Mouse (Mus musculus) kidney, adult 2 months (tissue): ENCODE data around the gene Sh3gl1. TPM values are rescaled to one million over a fixed set of nuclear protein-coding genes. Genes with fewer than 3 reads are reported as not detected.

Experiments used
- DNase-seq: peaks from one replicate; pipeline ENCODE4 v3.0.0; 2021
- H3K27ac ChIP-seq: fragments of 200-500 bp; 2 replicates; pipeline ENCODE4 v1.5.1; 2012; ENCODE audit warnings: low read depth, low read length, control low read depth, inconsistent platforms; ENCODE audit not compliant: insufficient read depth
- H3K27me3 ChIP-seq: fragments of 200-500 bp; replicated peaks from 2 replicates; pipeline ENCODE4 v1.6.1; 2012; ENCODE audit warnings: mild to moderate bottlenecking, moderate library complexity, low read length, inconsistent platforms; ENCODE audit not compliant: control insufficient read depth, insufficient read depth
- H3K36me3 ChIP-seq: fragments of 200-500 bp; 2 replicates; pipeline ENCODE4 v1.6.1; 2012; ENCODE audit warnings: mild to moderate bottlenecking, moderate library complexity, low read length, inconsistent platforms; ENCODE audit not compliant: control insufficient read depth, insufficient read depth
- H3K4me1 ChIP-seq: fragments of 200-500 bp; 2 replicates; pipeline ENCODE4 v1.6.1; 2011; ENCODE audit warnings: low read length; ENCODE audit not compliant: control insufficient read depth, insufficient read depth
- H3K4me3 ChIP-seq: fragments of 200-500 bp; 2 replicates; pipeline ENCODE4 v1.5.1; 2011; ENCODE audit warnings: mild to moderate bottlenecking, low read depth, low read length, control low read depth; ENCODE audit not compliant: insufficient read depth
- CTCF ChIP-seq: fragments of 200-500 bp; conservative IDR thresholded peaks from 2 replicates; pipeline ENCODE4 v1.5.1; 2011; ENCODE audit warnings: low read depth, mild to moderate bottlenecking, control low read depth, low read length, moderate library complexity, mixed read lengths; ENCODE audit not compliant: insufficient read depth, insufficient read length
- POLR2A ChIP-seq: fragments of 200-500 bp; IDR thresholded peaks from one replicate; pipeline ENCODE4 v1.6.1; 2011; ENCODE audit warnings: low read depth, low read length, control low read depth
- WGBS: fragments of 180-500 bp; shearing (Covaris S2); methylation state at CpG from one replicate; pipeline ENCODE4 v1.1.7; 2018; 5-methylcytosine and 5-hydroxymethylcytosine counted together
- polyA plus RNA-seq: library from polyadenylated mRNA; depleted of rRNA; stranded (reverse); fragments of >200 nt; gene quantifications from 2 replicates; pipeline ENCODE4 v1.2.3, GENCODE M21; 2012

Sh3gl1 gene
- polyA plus RNA-seq, 1 experiment: 48.7 TPM

DNA sequence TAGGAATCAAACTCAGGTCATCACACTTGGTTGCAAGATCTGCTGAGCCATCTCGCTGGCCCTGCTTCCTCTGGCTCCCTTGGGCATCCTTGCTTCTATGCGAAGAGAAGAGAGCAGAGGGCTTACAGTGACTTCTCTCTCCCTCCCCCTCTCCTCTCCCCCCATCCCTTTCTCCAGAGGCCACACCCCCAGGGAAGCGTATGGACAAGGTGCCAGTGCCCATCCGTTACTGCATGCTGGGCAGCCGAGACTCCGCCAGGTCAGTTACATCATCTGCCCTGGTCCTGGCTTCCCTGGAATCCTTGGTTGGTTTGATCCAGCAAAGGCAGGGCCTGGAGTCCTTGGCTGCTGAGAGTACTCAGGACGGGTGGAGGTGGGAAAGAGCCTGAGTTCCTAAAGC is 25.0 kb downstream of the Sh3gl1 start:
- Histone ChIP-seq H3K36me3 (no peaks in the 10 kb centered on the region), H3K4me3 (no peak overlapping the region), H3K27ac (no peak overlapping the region)

DNA sequence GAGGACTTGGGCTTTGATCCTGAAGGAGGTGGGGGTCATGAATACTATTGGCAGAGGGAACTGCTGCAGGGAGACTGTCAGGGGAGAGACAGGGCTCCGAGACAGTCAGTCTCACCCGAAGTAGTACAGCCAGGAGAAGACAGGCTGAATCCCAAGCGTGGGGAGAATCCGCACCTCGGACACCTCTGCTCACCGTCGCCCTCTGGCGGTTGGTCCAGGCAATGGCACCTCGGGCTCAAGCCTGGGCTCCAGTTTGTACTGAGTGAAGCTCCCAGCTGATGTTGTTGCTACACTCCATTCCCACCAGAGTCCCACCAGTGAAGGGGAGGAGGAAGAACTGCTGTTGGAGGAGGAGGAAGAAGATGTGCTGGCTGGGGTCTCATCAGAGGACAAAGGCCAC is 25.8 kb downstream of the Sh3gl1 start:
- TF ChIP-seq CTCF: peak; percentile 96
- TF ChIP-seq POLR2A: no peak
- H3K4me3 ChIP-seq: no peak overlapping the region
- no peaks in the 10 kb centered on the region for H3K27me3 ChIP-seq
- H3K4me1 ChIP-seq: peaks cover 3% of the 10 kb centered on the region; the same call in 1 of the 2 replicates
- H3K36me3 ChIP-seq: no peaks in the 10 kb centered on the region
- H3K27ac ChIP-seq: no peak overlapping the region
- peak; percentile 78 for DNase-seq
- 5% methylated on average over 9 of the region's 9 CpGs for WGBS

More for the DNA sequence above, 25.0 kb downstream of the Sh3gl1 start:
- 83% methylated on average over 7 of the region's 7 CpGs for WGBS
- DNase-seq: no peak
- Histone ChIP-seq H3K4me1 (peaks cover 3% of the 10 kb centered on the region; the same call in 1 of the 2 replicates), H3K27me3 (no peaks in the 10 kb centered on the region)
- TF ChIP-seq POLR2A: no peak
- no peak for TF ChIP-seq CTCF

DNA sequence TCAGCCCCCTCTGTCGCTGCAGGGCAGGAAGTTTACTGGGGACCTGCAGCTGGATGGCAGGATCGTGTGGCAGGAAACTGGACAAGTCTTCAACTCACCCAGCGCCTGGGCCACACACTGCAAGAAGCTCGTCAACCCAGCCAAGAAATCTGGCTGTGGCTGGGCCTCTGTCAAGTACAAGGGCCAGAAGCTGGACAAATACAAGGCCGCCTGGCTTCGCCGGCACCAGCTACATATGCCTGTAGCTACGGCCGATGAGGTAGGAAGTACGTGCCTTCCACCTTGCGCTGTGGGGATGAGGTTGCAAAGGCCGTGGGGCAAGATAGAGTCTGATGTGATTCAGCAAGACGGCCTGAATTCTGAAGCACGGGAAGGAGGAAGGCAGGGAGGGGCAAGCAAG is 26.2 kb downstream of the Sh3gl1 start:
- 67% methylated on average over 14 of the region's 14 CpGs for WGBS
- DNase-seq: no peak
- peaks cover 3% of the 10 kb centered on the region; the same call in 1 of the 2 replicates for H3K4me1 ChIP-seq
- TF ChIP-seq POLR2A (no peak), CTCF (no peak)
- H3K27me3 ChIP-seq: no peaks in the 10 kb centered on the region
- no peak overlapping the region for H3K27ac ChIP-seq
- no peak overlapping the region for H3K4me3 ChIP-seq
- H3K36me3 ChIP-seq: no peaks in the 10 kb centered on the region

DNA sequence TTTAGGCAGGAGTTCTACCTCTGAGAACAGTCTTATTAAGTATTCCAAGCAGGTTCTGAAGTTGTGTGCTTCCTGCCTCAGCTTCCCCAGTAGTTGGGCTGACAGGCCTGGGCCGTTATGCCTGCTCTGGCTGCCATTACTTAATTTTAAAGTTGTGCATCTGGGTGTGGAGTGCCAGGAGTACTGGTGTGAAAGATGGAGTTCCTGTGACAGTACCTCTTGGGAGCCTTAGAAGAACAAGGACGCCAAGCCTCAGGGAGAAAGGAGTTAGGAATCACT is 26.5 kb downstream of the Sh3gl1 start:
- no peak for TF ChIP-seq POLR2A
- no peak for TF ChIP-seq CTCF

DNA sequence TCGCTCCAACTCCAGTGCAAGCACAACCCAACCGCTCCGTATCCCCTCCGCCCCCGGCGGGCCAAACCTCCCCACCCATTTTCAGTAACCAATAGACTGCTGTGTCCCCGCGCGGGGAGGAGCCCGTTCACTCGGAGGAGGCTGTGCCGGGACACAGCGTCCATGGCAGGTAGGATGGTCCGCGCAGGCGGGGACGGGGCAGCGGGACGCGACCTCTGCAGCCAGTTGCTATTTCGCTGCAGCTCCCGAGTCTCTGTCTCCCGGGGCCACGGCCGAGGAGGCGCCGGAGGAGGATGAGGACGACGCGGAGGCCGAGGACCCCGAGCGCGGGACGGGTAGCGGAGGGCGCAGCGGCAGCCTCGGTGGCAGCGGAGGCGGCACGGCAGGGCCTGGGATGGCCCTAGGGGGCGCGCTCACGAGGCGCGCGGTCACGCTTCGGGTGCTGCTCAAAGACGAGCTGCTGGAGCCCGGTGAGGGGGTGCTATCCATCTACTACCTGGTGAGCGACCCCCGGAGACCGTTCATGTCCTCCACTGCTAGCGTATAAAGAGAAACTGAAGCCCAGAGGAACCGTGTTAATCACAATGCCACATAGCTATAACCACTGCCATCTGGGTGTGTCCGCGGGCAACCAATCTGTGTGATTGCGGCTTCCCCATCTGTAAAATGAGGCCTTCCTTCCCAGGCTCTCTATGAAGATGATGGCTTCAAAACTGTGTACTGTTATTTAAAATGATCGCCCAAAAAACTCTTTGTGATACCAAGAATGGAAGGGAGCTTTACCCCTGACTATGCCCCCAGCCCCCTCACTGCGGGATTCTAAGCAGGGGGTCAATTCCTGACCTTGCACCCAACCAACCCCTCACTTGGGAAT is 27.1 kb downstream of the Sh3gl1 start:
- 1% methylated on average over 62 of the region's 62 CpGs for WGBS
- Histone ChIP-seq H3K4me1 (peaks cover 3% of the 10 kb centered on the region; the same call in 1 of the 2 replicates), H3K4me3 (peak overlapping the region; percentile 83), H3K27me3 (no peaks in the 10 kb centered on the region), H3K27ac (peak overlapping the region; percentile 76), H3K36me3 (no peaks in the 10 kb centered on the region)
- TF ChIP-seq CTCF (peak; percentile 38), POLR2A (peak; percentile 64)
- peak; percentile 97 for DNase-seq

More for the DNA sequence above, 26.5 kb downstream of the Sh3gl1 start:
- Histone ChIP-seq H3K4me1 (peaks cover 3% of the 10 kb centered on the region; the same call in 1 of the 2 replicates), H3K27me3 (no peaks in the 10 kb centered on the region), H3K4me3 (peak overlapping the region; percentile 83), H3K27ac (no peak overlapping the region), H3K36me3 (no peaks in the 10 kb centered on the region)
- WGBS: 47% methylated on average over 2 of the region's 2 CpGs
- no peak for DNase-seq

DNA sequence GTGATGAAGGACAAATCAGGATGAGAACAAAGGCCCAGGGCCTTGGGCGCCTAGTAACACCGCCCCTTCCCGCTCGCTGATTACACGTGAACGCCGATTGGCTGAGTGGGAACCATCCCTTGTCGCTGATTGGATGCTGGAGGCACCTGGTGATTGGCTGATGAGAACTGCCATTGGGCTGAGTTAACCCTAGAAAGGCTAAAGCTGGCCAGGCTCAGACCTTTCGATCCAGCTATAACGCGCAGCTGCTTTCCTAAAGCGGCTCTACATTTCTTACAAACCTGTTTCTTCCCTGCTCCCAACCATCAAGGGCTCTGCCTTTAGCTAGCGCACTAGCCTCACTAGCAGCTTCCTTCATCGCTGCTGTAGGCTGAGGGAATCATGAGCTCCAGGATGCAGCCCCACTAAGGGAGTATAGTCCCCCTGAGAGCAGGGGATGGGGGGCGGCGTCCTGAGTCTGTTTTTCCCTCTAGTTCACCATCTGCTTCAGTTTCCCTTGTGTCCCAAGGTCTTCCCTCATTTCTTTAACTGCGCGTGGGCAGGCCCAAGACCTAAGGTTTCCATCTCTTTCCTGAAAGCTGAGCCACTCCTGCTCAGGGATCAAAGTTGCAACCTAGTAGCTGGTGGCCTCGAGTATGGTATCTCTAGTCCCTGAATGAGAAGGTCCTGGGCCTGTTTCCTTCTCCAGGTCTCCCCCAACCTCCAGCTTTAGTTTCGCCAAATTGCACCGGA is 27.9 kb downstream of the Sh3gl1 start:
- Histone ChIP-seq H3K27ac (peak overlapping the region; percentile 76), H3K4me3 (peak overlapping the region; percentile 83), H3K36me3 (no peaks in the 10 kb centered on the region), H3K27me3 (no peaks in the 10 kb centered on the region), H3K4me1 (peaks cover 3% of the 10 kb centered on the region; the same call in 1 of the 2 replicates)
- TF ChIP-seq CTCF (no peak), POLR2A (no peak)
- under 1% methylated on average over 21 of the region's 21 CpGs for WGBS
- DNase-seq: peak; percentile 98

DNA sequence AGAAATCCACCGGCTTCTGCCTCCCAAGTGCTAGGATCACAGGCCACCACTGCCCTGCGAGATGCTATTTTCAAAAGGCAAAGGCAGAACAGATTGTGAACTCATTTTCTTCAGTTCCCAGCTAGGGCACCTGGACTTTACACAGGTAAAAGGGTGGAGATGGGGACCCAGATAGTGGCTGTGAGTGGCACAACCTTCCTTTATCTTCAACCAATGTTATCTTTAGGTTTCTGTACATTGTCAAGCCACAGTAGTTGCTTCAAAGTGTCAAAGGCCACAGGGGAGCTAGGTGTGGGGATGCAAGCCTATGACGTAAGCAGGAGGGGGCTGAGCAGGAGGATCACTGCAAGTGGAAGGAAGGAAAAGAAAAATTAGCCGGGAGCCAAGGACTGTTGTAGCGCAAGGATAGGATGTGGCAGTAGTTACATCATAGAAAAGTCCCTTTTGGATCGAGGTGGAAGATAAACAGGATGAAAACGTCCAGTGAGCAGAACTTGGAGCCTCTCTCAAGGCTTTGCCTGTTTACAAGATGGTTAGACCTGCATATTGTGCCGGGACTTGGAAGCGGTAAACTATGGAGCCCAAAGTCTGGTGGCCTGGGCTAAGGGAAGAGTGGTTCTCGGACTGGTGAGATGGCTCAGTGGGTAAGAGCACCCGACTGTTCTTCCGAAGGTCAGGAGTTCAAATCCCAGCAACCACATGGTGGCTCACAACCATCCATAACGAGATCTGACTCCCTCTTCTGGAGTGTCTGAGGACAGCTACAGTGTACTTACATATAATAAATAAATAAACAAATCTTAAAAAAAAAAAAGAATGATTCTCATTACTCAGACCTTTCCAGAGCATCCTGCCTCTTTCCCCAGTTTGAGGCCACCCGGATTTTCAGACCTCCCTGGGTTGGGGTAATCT is 28.7 kb downstream of the Sh3gl1 start:
- H3K36me3 ChIP-seq: no peaks in the 10 kb centered on the region
- WGBS: 28% methylated on average over 14 of the region's 14 CpGs
- H3K4me1 ChIP-seq: peaks cover 3% of the 10 kb centered on the region; the same call in 1 of the 2 replicates
- TF ChIP-seq CTCF (no peak), POLR2A (no peak)
- no peak overlapping the region; the same call in 1 of the 2 replicates for H3K4me3 ChIP-seq
- H3K27me3 ChIP-seq: no peaks in the 10 kb centered on the region
- DNase-seq: no peak
- H3K27ac ChIP-seq: peak overlapping the region; percentile 48
